16 mouse cellular contexts compared by ENCODE assay signal in genomic region chr13:13929982-13930381, GRCm38 (mm10).
"Had no signal": no experiment of that assay in that cellular context is flagged by ENCODE, and none has a peak within 500 bp of the region (broad histone marks: within the 10 kb centered on the region; RNA-seq: fewer than 3 reads in every experiment).

No protein-coding gene starts in this region.

- H3K4me2 ChIP-seq: lung, embryonic 15.5 days; midbrain, embryonic 11.5 days; midbrain, embryonic 13.5 days; midbrain, embryonic 15.5 days; neural tube, embryonic 12.5 days; stomach, embryonic 15.5 days had no signal

- H3K27ac ChIP-seq: lung, embryonic 15.5 days; macrophage; midbrain, embryonic 13.5 days; midbrain, embryonic 15.5 days; neural tube, embryonic 12.5 days; stomach, embryonic 15.5 days; stomach, postnatal 0 days had no signal

- H3K4me3 ChIP-seq: lung, embryonic 15.5 days; megakaryocyte, embryonic 14.5 days; midbrain, embryonic 13.5 days; midbrain, embryonic 15.5 days; neural tube, embryonic 12.5 days; stomach, embryonic 15.5 days had no signal

- H3K36me3 ChIP-seq: lung, embryonic 15.5 days; midbrain, embryonic 13.5 days; midbrain, embryonic 15.5 days; neural tube, embryonic 12.5 days; stomach, embryonic 15.5 days had no signal

- H3K27me3 ChIP-seq: lung, embryonic 15.5 days; megakaryocyte, embryonic 14.5 days; midbrain, embryonic 13.5 days; midbrain, embryonic 15.5 days; neural tube, embryonic 12.5 days; stomach, embryonic 15.5 days had no signal

- H3K9ac ChIP-seq: lung, embryonic 15.5 days; midbrain, embryonic 13.5 days; midbrain, embryonic 15.5 days; neural tube, embryonic 12.5 days; stomach, embryonic 15.5 days had no signal

- H3K4me1 ChIP-seq: lung, embryonic 15.5 days; midbrain, embryonic 13.5 days; midbrain, embryonic 15.5 days; neural tube, embryonic 12.5 days; stomach, embryonic 15.5 days had no signal

- ATAC-seq: lung, postnatal 0 days; midbrain, embryonic 13.5 days; midbrain, embryonic 15.5 days had no signal

- DNase-seq: lung, adult 2 months; lung, postnatal 14 days; lung, postnatal 36 days; right cerebral cortex, postnatal 14 days; thymus, adult 2 months; thymus, postnatal 36 days had no signal

- H3K9me3 ChIP-seq: lung, embryonic 15.5 days; megakaryocyte, embryonic 14.5 days; midbrain, embryonic 13.5 days; midbrain, embryonic 15.5 days; neural tube, embryonic 12.5 days; stomach, embryonic 15.5 days had no signal
